Mouse (Mus musculus) retina, adult 2 months (tissue): ENCODE results near the gene Olfr914.

Experiments
- DNase-seq: peaks from one replicate; pipeline ENCODE4 v3.0.0-alpha.2; 2012; ENCODE audit warnings: low read depth, low spot score

Gene Olfr914

DNA sequence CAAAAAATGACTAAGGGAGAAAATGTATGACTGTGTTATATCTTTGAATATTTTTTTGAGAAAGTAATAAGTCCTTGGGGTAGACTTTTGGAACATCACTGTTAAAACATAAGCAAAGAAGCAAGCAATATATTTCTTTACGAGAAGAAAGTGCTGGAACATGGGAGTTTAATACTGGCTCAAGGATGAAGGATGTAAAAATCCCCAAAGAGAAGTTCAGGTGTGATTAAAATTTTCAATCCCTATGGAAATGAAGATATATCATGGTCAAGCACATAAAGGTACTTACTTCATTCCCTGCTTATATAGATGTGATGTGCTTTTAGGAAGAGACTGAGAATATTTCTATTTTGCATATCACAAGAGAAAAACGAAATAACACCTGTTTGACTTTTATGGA, at the start of gene Olfr914:
Gene Olfr914 (plus strand): TSS at position 301 of the 400 bp plus-strand sequence.
- no peak for DNase-seq

DNA sequence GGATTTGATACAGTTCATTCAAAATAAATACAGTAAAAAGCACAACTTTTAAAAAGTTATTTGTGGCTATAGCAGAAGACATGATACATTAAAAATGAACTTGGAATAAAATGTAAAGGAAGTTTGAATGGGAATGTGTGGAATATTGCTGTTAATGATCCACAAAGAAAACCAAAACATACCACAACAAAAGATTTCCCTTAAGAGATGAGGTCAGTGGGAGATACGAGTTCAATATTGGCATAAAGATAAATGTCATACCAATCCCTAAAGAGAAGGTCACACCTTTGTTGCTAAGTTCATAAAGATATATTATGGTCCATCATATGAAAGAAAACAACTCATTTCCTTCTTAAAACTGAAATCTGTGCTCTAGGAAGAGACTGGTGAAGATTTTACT, 25.0 kb upstream of the Olfr914 start, which contains the start of gene Olfr912:
Gene Olfr912 (plus strand): TSS at position 301 of the 400 bp plus-strand sequence.
- no peak for DNase-seq

DNA sequence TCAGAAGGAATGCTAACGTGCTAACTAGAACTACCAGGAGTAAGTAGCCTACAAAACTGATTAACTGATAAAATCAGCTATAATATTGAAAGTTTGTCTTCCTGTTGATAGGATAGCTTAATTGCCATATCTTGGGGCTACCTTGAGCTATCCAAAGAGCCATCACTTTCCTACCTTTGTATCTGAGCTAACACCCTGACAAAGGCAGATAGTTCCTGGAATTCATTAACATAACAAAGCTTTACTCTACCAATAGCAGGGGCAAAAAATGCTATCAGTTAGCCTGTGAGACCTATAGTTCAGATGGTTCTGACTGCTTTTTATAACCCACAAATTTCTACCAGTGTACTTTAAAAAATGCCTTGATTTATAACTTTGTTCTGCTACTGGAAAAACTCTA, 13.8 kb upstream of the Olfr914 start:
- no peak for DNase-seq

GRCm38 (mm10) chr9:38592459-38592858, 12.4 kb upstream of the Olfr914 start, which contains the start of gene Olfr913:
Gene Olfr913 (plus strand): TSS chr9:38592759.
- DNase-seq: no peak

GRCm38 (mm10) chr9:38632406-38632805, 27.5 kb downstream of the Olfr914 start:
- DNase-seq: no peak

- no peak for DNase-seq
These were observed 54.9 kb downstream of the Olfr914 start, which contains the start of gene Olfr916 for GRCm38 (mm10) chr9:38659775-38660174. Gene Olfr916 (minus strand): TSS chr9:38659875.
